Mouse (Mus musculus) G1E (cell line): ENCODE results near the gene Mst1r.

Source experiments
- CTCF ChIP-seq: IDR thresholded peaks from 2 replicates; pipeline ENCODE4 v1.5.1; 2012; ENCODE audit warnings: low read depth, low read length, inconsistent platforms, mixed read lengths
- TAL1 ChIP-seq: conservative IDR thresholded peaks from 2 replicates; pipeline ENCODE4 v1.6.1; 2012; ENCODE audit warnings: low read depth, low read length, inconsistent platforms, mixed read lengths

- TF ChIP-seq CTCF (0 out of 2 replicates have a peak, but pooled peaks have one; percentile 17), TAL1 (no peak)
These were observed 15.7 kb upstream of the Mst1r start for GRCm38 (mm10) chr9:107891023-107891422.
